ENCODE assay signal across 14 mouse cellular contexts in the genomic region with DNA sequence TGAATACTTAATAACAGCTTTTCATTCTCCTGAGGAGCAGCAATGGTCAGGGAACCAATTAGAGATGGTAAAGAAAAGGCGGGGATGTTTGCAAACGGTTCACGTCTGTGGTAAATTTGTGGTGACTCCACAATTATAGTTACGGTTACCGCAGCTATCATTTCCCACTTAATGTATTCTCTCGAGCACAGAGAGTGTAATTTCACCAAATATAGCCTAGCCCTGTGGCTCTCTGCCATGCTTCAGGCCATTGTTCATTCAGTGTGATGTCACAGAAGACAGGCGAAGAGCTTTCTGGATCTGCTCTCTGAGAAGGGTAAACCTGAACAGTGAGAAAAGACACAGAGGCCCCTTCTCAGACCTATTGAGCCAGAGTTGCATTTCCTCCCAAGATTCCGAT.
"Had no signal": no experiment of that assay in that cellular context is flagged by ENCODE, and none has a peak within 500 bp of the region (broad histone marks: within the 10 kb centered on the region; RNA-seq: fewer than 3 reads in every experiment).

No protein-coding gene starts in this region.

- H3K27me3 ChIP-seq: midbrain, embryonic 13.5 days; midbrain, embryonic 15.5 days; neural tube, embryonic 12.5 days; stomach, embryonic 15.5 days had no signal

- H3K4me3 ChIP-seq: midbrain, embryonic 10.5 days; midbrain, embryonic 13.5 days; midbrain, embryonic 15.5 days; neural tube, embryonic 12.5 days; stomach, embryonic 15.5 days had no signal

- H3K9ac ChIP-seq: lung, embryonic 14.5 days; midbrain, embryonic 13.5 days; midbrain, embryonic 15.5 days; neural tube, embryonic 12.5 days; stomach, embryonic 15.5 days had no signal

- H3K4me1 ChIP-seq: midbrain, embryonic 10.5 days; midbrain, embryonic 13.5 days; midbrain, embryonic 15.5 days; neural tube, embryonic 12.5 days; stomach, embryonic 15.5 days had no signal

- ATAC-seq: midbrain, embryonic 13.5 days; midbrain, embryonic 15.5 days had no signal

- H3K27ac ChIP-seq: midbrain, embryonic 10.5 days; midbrain, embryonic 13.5 days; midbrain, embryonic 15.5 days; neural tube, embryonic 12.5 days; stomach, embryonic 15.5 days; stomach, postnatal 0 days had no signal

- DNase-seq: lung, adult 18-20 months; lung, embryonic 14.5 days; lung, postnatal 10 days; lung, postnatal 4 days; right cerebral cortex, postnatal 14 days; thymus, adult 2 months; thymus, postnatal 25 days; thymus, postnatal 4 days had no signal

- H3K9me3 ChIP-seq: midbrain, embryonic 10.5 days; midbrain, embryonic 13.5 days; midbrain, embryonic 15.5 days; neural tube, embryonic 12.5 days; stomach, embryonic 15.5 days had no signal

- H3K4me2 ChIP-seq: lung, embryonic 14.5 days; midbrain, embryonic 13.5 days; midbrain, embryonic 15.5 days; neural tube, embryonic 12.5 days; stomach, embryonic 15.5 days had no signal

- H3K36me3 ChIP-seq: midbrain, embryonic 10.5 days; midbrain, embryonic 13.5 days; midbrain, embryonic 15.5 days; neural tube, embryonic 12.5 days; stomach, embryonic 15.5 days had no signal
